Mouse (Mus musculus): ENCODE measurements around the gene Slc38a7.
A peak's percentile ranks its signal among the peaks of the same experiment; 100 is the strongest.
"Not testable (repeated sequence)": the region's sequence is repeated elsewhere in the genome, so short reads cannot be mapped to it uniquely, and the experiment has no call there.

Slc38a7 gene

DNA sequence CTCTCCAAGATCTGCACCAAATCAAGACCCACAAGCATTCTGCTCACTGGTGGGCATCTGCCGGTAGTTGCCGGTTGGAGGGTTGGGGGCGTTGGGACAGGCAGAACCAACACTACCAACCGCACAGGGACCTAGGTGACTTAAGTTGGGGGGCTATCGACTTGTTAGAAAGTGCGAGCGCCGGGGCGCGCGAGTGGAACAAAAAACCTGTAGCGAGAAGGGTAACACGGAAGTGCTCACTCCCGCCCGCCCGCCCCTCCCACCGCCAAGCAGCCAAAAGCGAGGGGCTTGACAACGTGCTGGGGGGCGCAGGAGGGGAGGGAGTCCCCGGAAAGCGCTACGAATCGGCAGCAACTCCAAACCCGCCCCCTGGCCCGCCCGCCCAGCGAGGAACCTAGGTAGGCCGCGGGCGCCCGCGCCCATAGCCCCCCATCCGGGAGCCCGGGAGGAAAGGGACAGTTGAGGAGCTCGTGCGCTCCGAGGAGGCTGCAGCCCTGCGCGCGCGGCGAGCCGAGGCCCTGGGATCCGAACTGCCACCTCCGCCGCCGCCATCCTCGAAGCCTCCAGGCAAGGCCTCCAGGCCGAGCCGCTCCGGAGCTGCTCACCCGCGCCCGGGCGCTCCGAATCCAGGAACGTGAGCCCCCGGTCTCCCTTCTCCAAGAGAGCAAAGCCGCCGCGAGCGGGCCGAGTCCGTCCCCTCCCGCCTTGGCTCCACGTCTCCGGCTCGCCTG, 46.7 kb downstream of the Slc38a7 start:
- DNase-seq = peak; percentile 50

DNA sequence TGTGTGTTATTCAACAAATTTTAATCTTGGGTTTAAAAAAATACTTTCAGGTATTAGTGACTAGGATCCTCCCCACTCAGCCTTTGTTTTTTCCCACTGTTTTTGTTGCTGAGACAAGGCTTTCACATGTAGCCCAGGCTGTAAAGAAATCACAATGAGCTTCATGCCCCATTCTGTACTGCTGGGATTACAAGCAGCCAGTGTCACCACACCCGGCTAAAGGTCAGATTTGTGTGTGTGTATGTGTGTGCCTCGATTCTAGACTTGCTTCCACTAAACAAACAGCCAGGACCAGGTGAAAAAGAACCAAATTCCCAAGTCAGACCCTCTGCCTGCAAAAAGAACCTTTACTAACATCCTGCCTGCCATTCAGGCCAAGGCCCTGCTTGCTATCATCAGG, 47.9 kb downstream of the Slc38a7 start:
- no peak for DNase-seq

DNA sequence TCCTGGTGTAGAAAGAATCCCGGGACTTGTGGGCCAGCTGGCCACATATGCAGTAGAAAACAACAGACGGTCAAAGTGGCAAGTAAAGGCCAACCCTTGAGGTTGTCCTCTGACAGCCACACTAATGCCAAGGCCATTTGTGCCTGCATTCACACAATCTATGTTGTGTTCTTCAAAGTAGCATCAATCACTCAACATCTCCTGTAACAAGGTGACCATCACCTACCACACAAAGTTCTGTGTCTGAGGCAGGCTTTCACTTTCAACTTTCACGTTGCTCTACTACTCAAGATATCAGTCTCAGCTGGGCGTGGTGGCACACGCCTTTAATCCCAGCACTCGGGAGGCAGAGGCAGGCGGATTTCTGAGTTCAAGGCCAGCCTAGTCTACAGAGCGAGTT, 51.1 kb downstream of the Slc38a7 start:
- DNase-seq = no peak

DNA sequence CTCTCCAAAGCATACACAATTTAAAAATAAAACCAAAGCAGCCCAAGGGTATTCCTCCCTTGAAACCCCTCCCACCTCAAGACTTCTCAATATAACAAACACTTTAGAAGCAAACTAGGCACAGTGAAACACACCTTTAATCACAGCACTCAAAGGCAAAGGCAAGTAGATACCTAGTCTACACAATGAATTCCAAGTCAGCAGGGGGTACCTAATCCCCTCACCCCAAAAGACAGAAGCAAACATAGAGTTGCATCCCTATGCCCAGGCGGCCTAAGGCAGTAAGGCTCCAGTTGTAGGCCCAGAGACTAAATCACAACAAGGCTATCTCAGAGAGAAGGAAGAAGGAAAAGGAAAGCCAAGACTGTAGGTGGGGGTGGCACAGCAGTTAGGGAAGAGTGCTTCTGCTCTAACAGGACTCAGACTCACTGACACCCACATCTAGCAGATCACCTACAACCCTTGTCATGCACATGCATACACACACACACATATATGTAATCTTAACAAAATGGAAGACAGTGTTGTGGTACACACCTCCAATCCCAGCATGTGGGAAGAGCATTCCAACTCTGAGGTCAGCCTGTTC, 51.8 kb downstream of the Slc38a7 start:
- no peak for DNase-seq

DNA sequence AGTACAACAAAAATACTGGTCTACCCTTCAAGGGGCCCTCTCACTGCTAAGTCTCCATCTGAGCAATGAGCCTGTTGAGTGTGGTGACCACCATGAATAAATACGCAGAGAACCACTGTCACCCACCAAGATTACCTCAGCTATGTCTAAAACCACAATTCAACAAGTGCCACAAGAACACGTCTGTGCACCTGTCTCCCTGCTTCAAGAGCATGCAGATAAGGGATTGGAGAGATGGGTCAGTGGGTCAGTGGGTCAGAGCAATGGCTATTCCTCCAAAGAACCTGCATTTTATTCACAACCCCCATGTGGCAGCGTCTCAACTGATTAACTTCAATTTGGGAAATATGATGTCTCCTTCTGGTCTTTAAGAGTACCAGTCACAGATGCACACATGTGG, 53.0 kb downstream of the Slc38a7 start:
- DNase-seq = no peak

DNA sequence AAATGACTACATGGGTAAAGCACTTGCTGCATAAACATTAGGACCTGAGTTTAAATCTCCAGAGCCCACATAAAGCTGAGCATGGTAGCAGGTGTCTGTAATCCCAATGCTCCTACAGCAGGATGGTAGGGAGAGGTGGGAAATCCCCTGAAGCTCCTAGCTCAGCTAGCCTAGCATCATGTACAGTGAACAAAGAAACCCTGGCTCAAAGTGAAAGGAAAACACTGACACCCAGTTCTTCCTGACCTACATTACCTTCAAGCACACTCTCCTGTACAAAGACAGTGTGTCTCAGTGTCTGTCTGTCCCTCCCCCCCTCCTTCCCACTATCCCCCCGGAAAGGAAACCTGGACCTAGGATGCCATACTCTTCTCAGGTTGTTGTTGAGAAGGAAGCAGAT, 53.4 kb downstream of the Slc38a7 start:
- DNase-seq = no peak

DNA sequence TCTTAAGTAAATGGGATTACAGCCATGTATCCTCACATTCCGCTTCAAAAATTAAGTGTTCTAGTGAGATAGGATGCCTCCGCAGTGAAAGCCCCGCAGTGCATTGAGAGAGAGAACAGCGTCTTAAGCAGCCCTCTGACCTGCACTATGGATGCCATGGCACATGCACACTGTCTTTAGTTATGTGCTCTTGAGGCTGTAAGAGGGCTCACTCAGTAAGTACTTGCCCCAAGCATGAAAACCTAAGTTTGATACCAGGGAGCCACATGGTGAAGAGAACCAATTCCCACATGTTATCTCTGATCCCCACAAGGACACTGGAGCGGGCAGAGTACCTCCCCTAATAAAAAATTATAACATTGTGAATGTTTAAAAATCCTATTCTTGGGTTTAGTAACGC, 54.2 kb downstream of the Slc38a7 start:
- DNase-seq = no peak

DNA sequence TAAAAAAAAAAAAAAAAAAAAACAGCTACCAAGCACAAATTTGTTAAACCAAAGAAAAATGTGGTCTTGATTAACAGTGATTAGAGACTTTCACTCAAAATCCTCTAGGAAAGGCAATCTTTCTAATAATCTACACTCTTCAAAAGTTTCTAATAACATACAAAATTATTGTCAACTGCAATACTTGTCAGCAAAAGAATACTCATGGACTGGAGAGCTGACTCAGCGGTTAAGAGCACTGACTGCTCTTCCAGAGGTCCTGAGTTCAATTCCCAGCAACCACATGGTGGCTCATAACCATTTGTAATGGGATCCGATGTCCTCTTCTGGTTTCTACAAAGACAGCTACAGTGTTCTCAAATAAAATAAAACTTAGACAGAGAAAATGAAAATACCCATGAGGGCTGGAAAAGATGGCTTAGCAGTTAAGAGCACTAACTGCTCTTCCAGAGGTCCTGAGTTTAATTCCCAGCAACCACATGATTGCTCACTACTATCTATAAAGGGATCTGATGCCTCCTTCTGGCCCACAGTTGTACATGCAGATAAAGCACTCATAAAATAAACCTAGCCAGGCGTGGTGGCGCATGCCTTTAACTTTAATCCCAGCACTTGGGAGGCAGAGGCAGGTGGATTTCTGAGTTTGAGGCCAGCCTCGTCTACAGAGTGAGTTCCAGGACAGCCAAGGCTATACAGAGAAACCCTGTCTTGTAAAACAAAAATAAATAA, 57.8 kb downstream of the Slc38a7 start:
- not testable (repeated sequence) for DNase-seq

Measured in cerebellum, adult 11-12 months (tissue).